Mouse (Mus musculus): Measurements from ENCODE around the gene Olfr282. TPM values are rescaled to one million over a fixed set of nuclear protein-coding genes. Genes with fewer than 3 reads are reported as not detected.

Olfr282 gene
- polyA plus RNA-seq, 1 experiment, result not detected

DNA sequence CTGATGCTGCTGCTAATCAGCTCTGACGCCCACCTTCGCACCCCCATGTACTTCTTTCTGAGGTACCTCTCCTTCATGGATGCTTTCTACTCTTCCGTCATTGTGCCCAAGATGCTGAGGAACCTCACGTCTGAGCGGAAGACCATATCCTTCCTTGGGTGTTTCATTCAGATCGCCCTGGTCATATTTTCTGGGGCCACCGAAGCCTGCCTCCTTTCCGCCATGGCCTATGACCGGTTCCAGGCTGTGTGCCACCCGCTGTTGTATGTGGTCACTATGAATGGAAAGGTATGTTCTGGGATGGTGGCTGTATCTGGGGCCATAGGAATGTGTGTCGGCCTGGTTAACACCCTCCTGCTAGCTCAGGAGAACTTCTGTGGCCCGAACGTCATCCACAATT lies 40.5 kb downstream of the Olfr282 start:
- no peaks in the 10 kb centered on the region for H3K36me3 ChIP-seq (ENCODE audit: control insufficient read depth, insufficient read depth, low read length)
- 89% methylated on average over 13 of the region's 13 CpGs for WGBS
- no peak overlapping the region for H3K27ac ChIP-seq (ENCODE audit: insufficient read depth, low read depth, low read length)
- no peaks in the 10 kb centered on the region for H3K4me1 ChIP-seq (ENCODE audit: control insufficient read depth, insufficient read depth, insufficient read length, low read length)
- no peak for TF ChIP-seq CTCF (IDR thresholded peaks at IDR 0.05; ENCODE audit: extremely low read depth, insufficient read length, insufficient replicate concordance, low read depth, low read length)
- no peak for TF ChIP-seq POLR2A (IDR thresholded peaks at IDR 0.05; ENCODE audit: low read depth, low read length)
- H3K4me3 ChIP-seq (ENCODE audit: low read depth, low read length), result no peak overlapping the region
- no peaks in the 10 kb centered on the region for H3K27me3 ChIP-seq (ENCODE audit: control insufficient read depth, insufficient read depth, low read length)

DNA sequence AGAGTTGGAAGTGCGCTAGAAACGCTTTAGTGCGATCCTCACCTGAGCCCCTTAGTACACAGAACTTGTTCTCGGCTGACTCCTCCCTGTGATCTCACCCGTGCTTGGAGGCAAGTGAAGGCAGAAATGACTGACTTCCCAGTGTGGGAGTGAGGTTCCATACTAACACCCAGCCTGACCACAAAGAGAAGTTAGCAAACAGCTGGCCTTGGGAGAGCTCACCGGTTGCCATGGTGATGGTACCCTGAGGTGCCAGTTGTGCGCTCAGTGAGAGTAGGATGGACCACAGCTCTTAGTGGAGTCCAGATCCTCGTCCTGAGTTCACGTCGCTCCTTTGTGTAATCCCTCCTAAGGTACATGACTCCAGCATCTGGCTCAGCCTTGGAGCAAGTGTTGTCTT lies 43.9 kb downstream of the Olfr282 start:
- H3K4me3 ChIP-seq (ENCODE audit: low read depth, low read length), result no peak overlapping the region
- WGBS, result 69% methylated on average over 10 of the region's 10 CpGs
- H3K27me3 ChIP-seq (ENCODE audit: control insufficient read depth, insufficient read depth, low read length), result no peaks in the 10 kb centered on the region
- H3K27ac ChIP-seq (ENCODE audit: insufficient read depth, low read depth, low read length), result no peak overlapping the region
- no peak for TF ChIP-seq POLR2A (IDR thresholded peaks at IDR 0.05; ENCODE audit: low read depth, low read length)
- TF ChIP-seq CTCF (IDR thresholded peaks at IDR 0.05; ENCODE audit: extremely low read depth, insufficient read length, insufficient replicate concordance, low read depth, low read length), result no peak
- H3K36me3 ChIP-seq (ENCODE audit: control insufficient read depth, insufficient read depth, low read length), result no peaks in the 10 kb centered on the region
- H3K4me1 ChIP-seq (ENCODE audit: control insufficient read depth, insufficient read depth, insufficient read length, low read length), result peaks cover 6% of the 10 kb centered on the region; the same call in 1 of the 2 replicates

DNA sequence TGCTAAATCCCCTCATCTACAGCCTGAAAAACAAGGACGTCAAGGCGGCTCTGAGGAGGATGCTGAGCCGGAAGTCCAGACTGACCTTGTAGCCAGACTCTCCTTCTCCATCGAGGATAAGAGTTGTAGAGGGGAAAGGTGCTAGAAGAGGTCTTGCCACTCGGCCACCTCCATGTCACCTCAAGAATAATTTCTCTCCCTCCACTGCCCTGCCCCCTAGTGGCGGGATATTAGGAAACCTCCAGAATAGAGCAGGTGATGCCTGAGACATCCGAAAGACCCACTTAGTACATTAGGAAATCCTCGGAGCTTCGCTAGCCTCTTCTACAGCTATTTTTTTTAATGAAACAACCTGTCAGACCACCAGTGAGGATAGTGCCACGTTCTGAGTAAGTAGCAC lies 44.4 kb downstream of the Olfr282 start:
- TF ChIP-seq CTCF (IDR thresholded peaks at IDR 0.05; ENCODE audit: extremely low read depth, insufficient read length, insufficient replicate concordance, low read depth, low read length) (peak; percentile 68; the same call in 1 of the 2 replicates), POLR2A (IDR thresholded peaks at IDR 0.05; ENCODE audit: low read depth, low read length) (no peak)
- H3K4me1 ChIP-seq (ENCODE audit: control insufficient read depth, insufficient read depth, insufficient read length, low read length), result peaks cover 6% of the 10 kb centered on the region; the same call in 1 of the 2 replicates
- H3K27ac ChIP-seq (ENCODE audit: insufficient read depth, low read depth, low read length), result no peak overlapping the region
- 37% methylated on average over 10 of the region's 10 CpGs for WGBS
- no peaks in the 10 kb centered on the region for H3K27me3 ChIP-seq (ENCODE audit: control insufficient read depth, insufficient read depth, low read length)
- H3K4me3 ChIP-seq (ENCODE audit: low read depth, low read length), result no peak overlapping the region
- H3K36me3 ChIP-seq (ENCODE audit: control insufficient read depth, insufficient read depth, low read length), result no peaks in the 10 kb centered on the region

DNA sequence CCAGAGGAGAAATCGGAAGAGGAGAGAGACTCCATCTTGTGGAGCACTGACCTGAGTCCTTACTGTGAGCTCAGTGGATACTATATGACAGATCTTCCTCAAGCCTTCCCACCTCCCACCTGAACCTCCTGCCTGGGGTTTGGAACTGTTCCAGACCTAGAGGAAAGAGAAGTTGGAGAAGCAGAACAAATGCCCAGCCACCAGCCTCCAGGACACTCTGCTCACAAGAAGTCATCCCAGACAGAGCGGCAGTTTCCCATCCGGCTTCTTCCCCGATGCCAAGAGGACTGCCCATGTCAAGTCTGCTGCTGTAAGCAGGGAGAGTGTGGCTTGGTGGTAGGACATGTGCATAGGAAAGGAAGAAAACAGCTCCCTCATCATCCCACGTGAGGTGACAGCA lies 45.3 kb downstream of the Olfr282 start:
- TF ChIP-seq POLR2A (IDR thresholded peaks at IDR 0.05; ENCODE audit: low read depth, low read length) (no peak), CTCF (IDR thresholded peaks at IDR 0.05; ENCODE audit: extremely low read depth, insufficient read length, insufficient replicate concordance, low read depth, low read length) (no peak)
- WGBS, result 77% methylated on average over 5 of the region's 5 CpGs

DNA sequence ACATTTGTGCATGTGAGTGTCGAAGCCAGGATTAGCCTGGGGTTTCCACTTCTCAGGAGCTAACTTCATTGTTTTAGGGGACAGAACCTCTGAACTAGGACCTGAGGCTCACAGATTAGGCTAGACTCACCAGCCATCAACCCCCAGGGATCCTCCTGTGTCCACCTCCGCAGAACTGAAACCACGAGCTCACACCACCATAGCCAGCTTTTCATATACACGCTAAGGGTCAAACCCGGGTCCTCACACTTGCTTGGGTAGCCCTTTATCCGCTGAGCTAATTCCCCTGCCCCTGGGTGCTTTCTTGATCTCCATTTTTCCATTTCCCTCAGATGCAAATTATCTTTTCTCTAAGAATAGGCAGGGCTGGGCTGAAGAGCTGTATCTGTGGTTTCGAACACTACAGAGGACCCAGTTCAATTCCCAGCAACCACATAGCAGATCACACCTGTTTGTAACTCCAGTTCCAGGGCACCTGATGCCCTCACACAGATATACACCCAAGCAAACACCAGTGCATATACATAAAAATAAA lies 48.6 kb downstream of the Olfr282 start:
- no peak overlapping the region for H3K27ac ChIP-seq (ENCODE audit: insufficient read depth, low read depth, low read length)
- 78% methylated on average over 7 of the region's 7 CpGs for WGBS
- H3K4me1 ChIP-seq (ENCODE audit: control insufficient read depth, insufficient read depth, insufficient read length, low read length), result peaks cover 14% of the 10 kb centered on the region; the same call in 1 of the 2 replicates

More for the DNA sequence above, 45.3 kb downstream of the Olfr282 start:
- H3K4me1 ChIP-seq (ENCODE audit: control insufficient read depth, insufficient read depth, insufficient read length, low read length), result peaks cover 6% of the 10 kb centered on the region; the same call in 1 of the 2 replicates
- no peak overlapping the region for H3K4me3 ChIP-seq (ENCODE audit: low read depth, low read length)
- no peaks in the 10 kb centered on the region for H3K36me3 ChIP-seq (ENCODE audit: control insufficient read depth, insufficient read depth, low read length)
- no peak overlapping the region for H3K27ac ChIP-seq (ENCODE audit: insufficient read depth, low read depth, low read length)
- H3K27me3 ChIP-seq (ENCODE audit: control insufficient read depth, insufficient read depth, low read length), result no peaks in the 10 kb centered on the region

DNA sequence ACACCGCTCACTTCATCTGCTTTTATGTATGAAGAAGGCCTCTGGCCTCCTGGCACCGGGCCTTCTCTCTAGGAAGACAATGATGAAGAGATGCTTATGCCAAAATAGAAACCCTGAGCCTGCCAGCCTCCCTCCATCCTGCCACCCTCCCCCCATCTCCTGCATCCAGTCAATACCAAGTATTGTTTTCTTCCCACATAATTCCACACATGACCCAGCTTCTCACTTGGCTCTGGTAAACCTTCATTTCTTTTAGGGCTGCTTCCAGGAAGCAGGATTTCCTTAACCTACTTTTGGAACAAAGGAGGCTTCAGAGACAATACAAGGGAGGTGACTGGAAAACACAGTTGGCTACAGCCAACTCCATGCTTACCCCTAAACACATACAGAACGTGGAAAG lies 51.7 kb downstream of the Olfr282 start, which contains the start of gene Lalba:
Gene Lalba, minus strand, starts transcription at position 21 of the 400 bp plus-strand sequence.
- no peak for TF ChIP-seq CTCF (IDR thresholded peaks at IDR 0.05; ENCODE audit: extremely low read depth, insufficient read length, insufficient replicate concordance, low read depth, low read length)
- no peak for TF ChIP-seq POLR2A (IDR thresholded peaks at IDR 0.05; ENCODE audit: low read depth, low read length)
- H3K4me1 ChIP-seq (ENCODE audit: control insufficient read depth, insufficient read depth, insufficient read length, low read length), result peaks cover 8% of the 10 kb centered on the region; the same call in 1 of the 2 replicates
- 59% methylated on average over 3 of the region's 3 CpGs for WGBS

More for the DNA sequence above, 48.6 kb downstream of the Olfr282 start:
- no peaks in the 10 kb centered on the region for H3K36me3 ChIP-seq (ENCODE audit: control insufficient read depth, insufficient read depth, low read length)
- H3K27me3 ChIP-seq (ENCODE audit: control insufficient read depth, insufficient read depth, low read length), result no peaks in the 10 kb centered on the region
- no peak overlapping the region for H3K4me3 ChIP-seq (ENCODE audit: low read depth, low read length)
- TF ChIP-seq CTCF (IDR thresholded peaks at IDR 0.05; ENCODE audit: extremely low read depth, insufficient read length, insufficient replicate concordance, low read depth, low read length), result no peak
- TF ChIP-seq POLR2A (IDR thresholded peaks at IDR 0.05; ENCODE audit: low read depth, low read length), result no peak

DNA sequence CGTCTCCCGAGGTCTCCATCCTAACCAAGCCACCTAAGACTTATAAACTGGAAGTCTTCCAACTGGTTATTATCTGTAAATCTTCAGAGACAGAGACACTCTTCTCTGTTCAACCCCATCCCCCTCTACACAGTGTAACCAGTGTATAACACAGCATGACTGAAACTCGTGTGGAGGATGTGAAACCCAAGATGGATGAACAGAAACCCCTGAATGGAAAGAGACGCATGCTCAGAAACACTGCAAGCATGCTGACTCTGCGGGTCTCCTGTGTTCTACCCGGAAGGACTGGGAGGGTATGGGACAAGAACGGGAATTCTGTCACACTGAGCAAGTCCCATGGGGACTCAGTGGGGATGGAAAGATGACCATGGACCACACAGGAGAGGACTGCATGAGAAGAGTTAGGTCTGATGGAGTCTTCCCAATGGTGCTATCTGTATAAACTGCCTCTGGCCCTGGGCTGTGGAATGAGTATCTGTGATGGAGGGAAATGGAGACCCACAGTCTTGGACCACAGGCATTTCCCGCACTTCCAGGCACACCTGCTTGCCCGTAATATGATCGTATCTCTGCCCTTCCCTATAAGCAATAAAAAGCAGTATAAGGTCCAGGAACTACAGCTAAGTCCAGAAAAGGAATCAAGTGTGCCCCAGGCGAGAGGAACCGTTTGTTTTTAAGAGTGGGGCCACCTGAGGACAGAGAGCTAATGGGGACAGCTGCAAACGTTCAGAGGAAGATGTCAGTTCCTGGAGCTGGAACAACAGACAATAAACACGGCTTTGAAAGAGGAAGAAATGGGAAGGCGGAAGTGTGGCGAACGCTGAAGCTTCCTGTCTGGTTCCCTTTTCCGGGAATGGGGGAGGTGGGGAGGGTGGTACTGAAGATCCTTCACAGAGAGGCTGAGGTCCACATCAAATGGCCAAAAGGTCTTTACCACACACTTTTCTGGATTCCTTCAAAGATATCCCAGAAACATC lies 53.2 kb downstream of the Olfr282 start:
- WGBS, result 35% methylated on average over 18 of the region's 18 CpGs
- H3K27ac ChIP-seq (ENCODE audit: insufficient read depth, low read depth, low read length), result peak overlapping the region; percentile 25
- no peaks in the 10 kb centered on the region for H3K27me3 ChIP-seq (ENCODE audit: control insufficient read depth, insufficient read depth, low read length)
- H3K4me1 ChIP-seq (ENCODE audit: control insufficient read depth, insufficient read depth, insufficient read length, low read length), result peaks cover 8% of the 10 kb centered on the region; the same call in 1 of the 2 replicates
- no peaks in the 10 kb centered on the region for H3K36me3 ChIP-seq (ENCODE audit: control insufficient read depth, insufficient read depth, low read length)
- peak overlapping the region; percentile 40 for H3K4me3 ChIP-seq (ENCODE audit: low read depth, low read length)
- TF ChIP-seq POLR2A (IDR thresholded peaks at IDR 0.05; ENCODE audit: low read depth, low read length), result no peak
- no peak for TF ChIP-seq CTCF (IDR thresholded peaks at IDR 0.05; ENCODE audit: extremely low read depth, insufficient read length, insufficient replicate concordance, low read depth, low read length)

More for the DNA sequence above, 51.7 kb downstream of the Olfr282 start, which contains the start of gene Lalba:
- H3K27ac ChIP-seq (ENCODE audit: insufficient read depth, low read depth, low read length), result peak within 1 kb of the TSS; percentile 15; the same call in 1 of the 2 replicates
- H3K4me3 ChIP-seq (ENCODE audit: low read depth, low read length), result no peak within 1 kb of the TSS
- H3K27me3 ChIP-seq (ENCODE audit: control insufficient read depth, insufficient read depth, low read length), result no peaks in the 10 kb centered on the region
- H3K36me3 ChIP-seq (ENCODE audit: control insufficient read depth, insufficient read depth, low read length), result no peaks in the 10 kb centered on the region

Data from small intestine, adult 2 months (tissue).